Mouse (Mus musculus): ENCODE measurements around the gene Tigd3.
A peak's percentile ranks its signal among the peaks of the same experiment; 100 is the strongest.

Gene Tigd3

DNA sequence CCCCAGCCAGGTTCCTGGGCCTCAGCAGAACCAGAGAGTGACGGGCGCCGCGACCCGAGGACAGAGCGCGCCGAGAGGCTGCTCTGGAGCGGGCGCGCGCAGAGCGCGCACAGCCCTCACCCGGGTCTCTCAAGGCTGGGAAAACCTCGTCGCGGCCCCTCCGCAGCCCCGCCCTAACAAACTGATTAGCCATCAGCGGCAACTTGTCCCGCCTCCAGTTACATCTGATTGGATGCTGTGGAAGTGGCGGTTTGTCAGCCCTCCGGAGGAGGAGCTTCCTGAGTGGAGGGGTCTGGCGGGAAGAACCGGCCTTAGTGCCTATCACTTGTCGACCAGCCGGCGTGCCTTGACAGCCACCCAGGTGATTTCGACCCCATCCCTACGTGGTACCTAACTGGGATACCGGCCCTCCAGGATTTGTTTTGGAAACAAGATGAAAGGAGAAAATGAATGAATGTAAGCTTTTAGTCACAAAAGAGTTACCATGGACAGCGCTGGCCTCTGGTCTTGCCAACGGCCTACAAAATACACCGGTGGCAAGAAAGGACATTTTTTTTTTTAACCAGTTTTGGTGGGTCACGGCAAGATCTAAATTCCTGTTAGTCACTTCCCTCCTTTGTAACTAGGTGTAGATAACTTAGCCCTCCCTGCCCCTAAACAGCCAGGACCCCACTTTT is at the start of gene Tigd3:
TSS of gene Tigd3 (minus strand) at position 148 of the 677 bp plus-strand sequence.
- peak; percentile 92 for DNase-seq

DNA sequence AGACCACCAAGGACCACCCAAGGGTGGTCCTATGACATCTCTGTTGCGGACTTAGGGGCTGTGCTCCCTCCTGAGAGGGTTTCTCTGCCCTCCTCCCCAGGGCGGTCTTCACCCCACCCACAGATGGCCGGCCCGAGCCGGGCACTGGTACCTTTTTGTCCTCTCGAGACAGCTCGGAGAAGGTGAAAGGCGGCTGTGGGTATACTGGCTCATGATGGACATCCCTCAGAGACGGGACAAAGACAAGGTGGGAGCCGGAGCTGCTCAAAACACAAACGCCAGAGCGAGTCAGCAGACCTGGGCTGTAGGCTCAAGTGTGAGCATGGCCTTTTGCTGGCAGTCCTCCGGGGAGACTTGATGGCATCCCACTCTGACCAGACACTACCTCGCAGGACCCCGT is 49.5 kb upstream of the Tigd3 start:
- DNase-seq: no peak

DNA sequence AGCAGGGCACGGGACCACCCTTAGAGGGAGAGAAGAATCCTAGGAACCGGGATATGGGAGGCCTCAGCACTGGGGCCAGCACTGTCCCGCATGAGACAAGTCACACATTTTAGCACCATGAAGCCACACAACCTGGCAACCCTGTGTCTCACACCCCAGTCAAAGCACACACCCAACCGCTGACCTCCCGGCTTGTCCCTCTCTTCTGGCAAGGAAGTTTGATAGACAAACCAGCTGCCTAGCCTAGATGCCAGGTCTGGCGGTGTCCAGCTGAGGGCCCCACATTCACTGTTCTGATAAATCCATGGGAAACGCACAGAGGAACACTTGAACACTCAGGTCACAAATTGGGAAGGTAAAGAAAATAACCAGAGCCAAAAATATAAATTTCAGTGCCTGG is 48.6 kb upstream of the Tigd3 start:
- DNase-seq: no peak

DNA sequence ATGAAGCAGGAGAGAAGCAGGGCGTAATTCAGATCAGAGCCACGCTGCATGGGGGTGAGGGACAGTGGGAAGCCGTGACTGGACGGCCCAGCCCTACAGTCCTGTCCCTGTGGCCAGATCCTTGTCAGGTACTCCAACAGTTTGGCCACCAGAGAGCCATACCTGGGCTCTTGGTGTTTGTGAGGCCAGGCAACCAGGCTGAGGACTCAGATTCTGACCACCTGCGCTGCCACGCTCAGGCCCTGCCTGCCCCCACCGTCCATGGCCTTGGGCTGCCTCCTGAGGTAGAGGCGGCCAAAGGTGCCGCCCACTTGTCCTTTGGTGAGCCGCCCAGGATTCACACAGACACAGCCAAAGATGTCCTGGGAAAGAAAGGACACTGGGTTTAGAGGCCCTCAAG is 46.7 kb upstream of the Tigd3 start:
- no peak for DNase-seq

DNA sequence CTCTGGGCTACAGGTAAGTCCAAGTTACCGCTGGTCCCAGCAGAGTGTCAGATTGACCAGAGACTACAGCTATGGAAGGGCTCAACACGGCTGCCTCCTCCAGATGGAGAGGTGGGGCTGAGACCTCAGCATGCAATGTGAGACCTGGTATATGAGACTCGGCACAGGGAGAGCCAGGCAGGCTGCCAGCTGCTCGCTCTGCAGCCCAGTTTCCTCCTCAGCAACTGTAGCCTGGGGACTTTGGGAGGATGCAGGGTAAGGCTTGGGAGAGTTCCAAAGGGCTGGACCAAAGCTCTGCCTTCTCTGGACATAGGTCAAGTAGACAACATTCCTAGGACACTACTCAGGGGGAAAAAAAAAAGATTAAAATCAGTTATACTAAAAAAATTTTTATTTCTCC is 46.2 kb upstream of the Tigd3 start:
- peak; percentile 91 for DNase-seq

DNA sequence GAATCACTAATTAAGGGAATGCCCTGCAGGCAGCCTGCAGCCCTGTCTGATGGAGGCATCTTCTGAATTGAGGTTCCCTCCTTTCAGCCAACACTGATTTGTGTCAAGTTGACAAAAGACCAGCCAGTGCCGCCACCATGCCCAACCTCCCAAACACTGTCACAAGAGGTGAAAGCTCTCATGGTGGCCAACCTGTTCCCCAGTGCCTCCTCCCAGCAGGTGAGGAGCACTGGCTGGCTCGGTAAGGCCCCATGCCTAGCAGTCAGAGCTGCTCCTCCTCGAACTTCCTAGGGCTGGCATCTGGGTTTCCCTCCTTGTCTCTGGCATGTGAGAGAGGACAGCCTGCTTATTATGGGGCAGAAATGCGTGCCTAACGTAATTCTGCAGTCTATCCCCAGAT is 45.8 kb upstream of the Tigd3 start:
- no peak for DNase-seq

DNA sequence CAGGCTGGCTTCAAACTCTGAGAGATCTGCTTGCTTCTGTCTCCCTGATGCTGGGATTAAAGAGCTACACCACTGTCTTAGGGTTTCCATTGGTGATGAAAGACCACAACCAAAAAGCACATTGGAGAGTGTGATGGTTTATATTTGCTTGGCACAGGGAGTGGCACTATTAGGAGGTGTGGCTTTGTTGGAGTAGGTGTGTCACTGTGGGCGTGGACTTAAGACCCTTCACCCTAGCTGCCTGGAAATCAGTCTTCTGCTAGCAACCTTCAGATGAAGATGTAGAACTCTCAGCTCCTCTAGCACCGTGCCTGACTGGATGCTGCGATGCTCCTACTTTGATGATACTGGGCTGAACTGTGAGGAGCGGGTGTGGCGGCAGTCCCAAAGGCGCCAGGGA is 44.6 kb upstream of the Tigd3 start:
- DNase-seq: no peak

DNA sequence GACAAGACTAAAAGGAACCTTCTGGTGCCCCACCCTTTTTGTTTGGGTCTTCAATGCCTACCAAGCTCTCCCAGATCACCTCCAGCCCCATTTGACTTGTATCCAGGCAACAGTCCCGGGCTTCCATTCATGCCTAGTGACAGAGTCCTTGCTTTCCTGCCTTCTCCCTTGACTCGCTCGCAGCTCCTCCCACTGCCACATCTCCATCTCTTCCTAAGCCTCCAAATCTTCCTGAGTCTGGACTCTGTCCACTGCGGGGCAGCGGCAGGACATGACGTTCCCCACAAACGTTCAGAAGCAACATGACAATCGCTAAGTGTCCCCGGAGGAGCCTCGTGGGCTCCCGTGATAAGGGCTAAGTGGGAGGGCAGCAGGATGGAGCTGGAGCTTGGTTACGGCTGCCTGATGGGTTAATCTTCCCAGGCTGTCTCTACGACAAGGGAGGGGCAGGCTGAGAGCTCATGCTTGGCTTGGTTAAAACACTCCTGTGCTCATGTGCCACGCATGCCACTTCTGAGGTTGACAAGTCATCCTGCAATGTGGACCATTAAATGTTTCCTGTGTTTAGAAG is 44.0 kb upstream of the Tigd3 start:
- no peak for DNase-seq

DNA sequence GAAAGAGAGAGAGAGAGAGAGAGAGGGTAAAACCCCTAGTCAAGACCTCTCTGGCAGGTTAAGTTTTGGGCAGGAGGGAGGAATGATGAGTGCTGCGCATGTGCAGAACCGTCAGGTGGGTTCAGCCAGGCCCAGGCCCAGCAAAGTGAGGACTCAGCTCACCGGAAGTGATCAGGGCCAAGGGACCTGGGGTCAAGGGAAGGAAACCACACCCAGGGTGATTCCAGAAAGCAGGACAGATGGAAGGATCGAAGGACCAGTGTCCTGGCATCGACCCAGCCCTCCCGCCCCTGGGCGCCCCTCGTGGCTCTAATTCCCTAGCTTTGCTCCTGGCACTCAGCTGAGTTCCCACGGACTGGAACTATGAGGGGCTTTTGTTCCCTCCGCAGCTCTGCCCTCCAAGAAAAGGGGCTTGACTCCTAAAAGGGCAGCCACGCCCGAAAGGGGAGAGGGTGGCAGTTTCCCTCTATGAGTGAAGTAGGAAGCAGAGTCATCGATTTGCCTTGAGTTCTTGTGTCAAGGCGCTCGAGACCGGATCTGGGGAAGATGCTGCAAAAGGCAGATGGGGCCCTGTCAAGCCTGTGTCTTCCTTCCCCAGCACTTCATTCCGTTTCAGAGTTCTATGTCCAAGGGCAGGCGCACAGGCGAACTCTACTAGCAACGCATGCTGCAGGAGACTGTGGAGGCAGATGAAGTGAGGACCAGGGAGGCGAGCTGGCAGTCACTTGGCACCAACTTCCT is 43.3 kb upstream of the Tigd3 start:
- DNase-seq: no peak

DNA sequence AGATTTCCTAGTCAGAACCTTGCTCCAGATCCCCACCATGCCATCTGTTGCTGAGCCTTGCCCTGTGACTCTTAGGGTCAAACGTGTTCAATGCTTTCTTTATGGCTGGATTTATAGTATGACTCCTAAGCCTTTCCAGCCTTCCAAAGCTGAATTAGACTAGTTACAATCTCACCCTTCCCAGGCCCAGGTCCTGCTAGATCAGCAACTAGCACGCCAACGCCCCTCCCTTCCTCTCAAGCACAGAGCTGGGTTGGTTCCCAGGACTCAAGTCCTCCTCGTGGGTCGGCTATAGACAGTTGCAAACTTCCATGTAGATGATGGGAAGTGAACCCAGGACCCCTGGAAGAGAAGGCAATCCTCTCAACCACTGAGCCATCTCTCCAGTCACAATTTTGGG is 41.7 kb upstream of the Tigd3 start:
- no peak for DNase-seq

DNA sequence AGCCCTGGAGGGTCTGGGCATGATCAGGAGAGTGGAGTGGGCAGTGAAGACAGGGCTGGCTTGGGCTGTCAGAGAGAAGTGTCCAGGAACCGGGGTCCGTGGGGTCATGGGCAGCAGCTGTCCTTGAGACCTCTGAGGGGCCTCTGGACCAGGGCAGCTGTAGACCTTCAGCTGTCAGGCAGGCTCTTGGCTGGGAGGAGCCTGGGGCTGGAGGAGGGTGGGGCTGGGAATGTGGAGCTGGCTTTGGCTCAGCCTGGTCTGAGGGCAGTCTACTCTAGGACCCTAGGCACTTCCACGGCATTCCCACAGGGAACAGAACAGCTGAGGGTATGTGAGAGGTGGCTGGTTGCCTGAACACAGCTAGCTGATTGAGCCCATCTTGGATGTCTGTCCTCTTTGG is 41.3 kb upstream of the Tigd3 start:
- no peak for DNase-seq

DNA sequence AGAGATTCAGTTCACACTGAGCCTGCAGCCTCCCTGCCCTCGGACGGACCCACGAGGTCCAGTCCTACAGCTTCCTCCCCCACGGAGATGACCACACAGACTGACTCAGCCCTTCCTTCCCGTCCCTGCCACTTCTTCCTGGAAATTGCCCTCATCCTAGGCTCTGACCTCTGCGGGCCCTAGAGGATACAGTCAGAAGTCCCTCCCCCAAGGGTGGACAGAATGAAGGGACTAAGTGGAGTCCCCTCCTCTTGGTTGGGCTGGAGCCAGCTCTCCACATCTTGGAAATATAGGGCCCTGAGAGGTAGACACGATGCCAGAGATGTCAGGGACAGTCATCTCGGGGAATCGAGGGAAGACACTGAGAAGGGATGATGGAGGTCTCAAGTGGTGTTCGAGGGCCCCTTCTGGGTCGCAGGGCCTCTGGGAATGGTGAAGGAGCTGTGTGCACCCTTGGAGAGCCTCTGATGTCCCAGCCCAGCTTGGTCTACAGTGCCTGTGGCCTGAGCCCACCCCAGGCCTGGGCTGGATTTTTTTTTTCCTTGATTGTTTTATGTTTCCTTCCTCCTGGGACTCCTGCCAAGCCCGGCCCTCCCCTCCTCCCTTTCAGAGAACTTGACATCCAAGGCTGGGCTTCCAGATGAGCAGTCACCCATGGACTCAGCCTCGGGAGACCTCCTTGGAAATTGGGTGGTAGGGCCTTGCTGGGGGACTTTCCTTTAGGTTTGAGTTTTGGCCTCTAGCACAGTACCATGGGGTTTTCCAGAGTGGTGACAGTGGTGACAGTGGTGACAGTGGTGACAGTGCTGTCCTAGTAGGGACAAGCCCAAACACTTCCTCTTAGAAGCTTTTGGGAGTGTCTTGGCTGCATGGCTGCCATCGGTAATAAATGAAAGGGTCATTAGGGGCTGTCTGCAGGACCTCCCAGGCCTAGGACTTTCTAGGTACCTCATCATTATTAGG is 36.0 kb upstream of the Tigd3 start:
- DNase-seq: peak; percentile 80

DNA sequence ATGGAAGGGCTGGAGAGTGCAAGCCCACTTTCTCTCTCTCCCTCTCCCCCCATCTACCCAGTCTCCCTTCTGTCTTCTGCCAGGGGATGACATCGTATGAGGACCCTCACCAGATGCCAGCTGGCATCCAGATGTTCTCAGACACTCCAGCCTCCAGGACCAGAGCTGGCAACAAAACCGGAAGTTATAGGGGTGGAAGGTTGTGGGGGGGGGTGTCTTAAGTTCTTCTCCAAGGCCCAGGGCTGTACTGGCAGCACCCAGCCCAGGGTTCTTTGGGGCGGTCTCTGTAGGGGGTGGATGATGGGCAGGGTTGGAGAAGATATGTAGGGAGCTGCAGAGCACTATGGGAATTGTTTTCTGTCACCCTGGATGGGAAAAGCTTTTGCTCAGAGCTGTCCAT is 34.6 kb upstream of the Tigd3 start:
- DNase-seq: no peak

DNA sequence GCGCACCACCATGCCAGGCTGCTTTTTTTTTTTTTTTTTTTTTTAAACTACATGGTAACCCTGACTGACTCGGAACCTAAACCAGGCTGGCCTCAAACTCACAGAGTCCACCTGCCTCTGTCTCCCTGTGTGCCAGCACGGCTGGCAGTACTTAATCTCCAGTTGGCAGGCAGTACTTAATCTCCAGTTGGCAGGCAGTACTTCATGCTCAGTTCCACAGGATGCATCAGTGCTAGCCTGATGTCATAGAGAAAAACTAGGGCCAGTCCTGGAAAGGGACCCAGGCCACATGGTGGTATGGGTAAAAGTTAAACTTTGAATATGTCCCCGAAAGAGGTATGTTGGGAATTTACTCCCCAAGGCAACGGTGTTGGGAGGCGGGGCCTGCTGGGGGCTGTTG is 34.2 kb upstream of the Tigd3 start:
- no peak for DNase-seq

DNA sequence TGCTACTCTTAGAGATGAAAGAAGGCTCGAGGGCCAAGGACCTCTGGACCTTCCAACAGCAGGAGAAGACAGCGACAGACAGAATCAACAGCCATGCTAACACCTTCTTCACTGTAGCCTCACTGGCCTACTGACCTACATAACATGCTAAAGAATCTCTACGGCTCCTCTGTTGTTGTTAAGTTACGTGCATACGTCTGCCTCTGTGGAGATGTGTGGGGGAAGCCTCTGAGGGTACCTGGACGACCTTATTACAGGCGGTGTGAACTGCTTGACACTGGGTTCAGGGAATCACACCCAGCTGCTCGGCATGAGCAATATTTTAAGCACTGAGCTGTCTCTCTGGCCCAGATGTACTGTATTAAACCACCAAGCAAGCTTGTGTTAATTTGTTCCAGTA is 33.6 kb upstream of the Tigd3 start:
- no peak for DNase-seq

DNA sequence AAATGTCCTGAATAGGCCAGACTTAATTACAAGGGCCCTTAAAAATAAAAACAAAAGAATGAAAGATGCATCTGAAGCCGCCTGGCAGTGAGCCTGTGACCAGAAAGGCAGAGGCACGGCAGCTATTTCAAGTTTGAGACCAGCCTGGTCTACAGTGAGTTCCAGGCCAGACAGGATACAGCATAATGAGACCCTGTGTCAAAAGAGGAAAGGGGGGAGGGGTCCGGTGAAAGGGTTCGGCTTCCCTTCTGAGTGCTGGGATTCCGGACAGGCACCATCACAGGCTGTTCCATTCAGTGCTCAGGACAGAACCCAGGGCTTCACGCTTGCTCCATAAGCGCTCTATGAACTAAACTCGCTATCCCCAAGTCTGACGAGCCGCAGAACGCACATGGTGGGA is 33.1 kb upstream of the Tigd3 start:
- DNase-seq: no peak

DNA sequence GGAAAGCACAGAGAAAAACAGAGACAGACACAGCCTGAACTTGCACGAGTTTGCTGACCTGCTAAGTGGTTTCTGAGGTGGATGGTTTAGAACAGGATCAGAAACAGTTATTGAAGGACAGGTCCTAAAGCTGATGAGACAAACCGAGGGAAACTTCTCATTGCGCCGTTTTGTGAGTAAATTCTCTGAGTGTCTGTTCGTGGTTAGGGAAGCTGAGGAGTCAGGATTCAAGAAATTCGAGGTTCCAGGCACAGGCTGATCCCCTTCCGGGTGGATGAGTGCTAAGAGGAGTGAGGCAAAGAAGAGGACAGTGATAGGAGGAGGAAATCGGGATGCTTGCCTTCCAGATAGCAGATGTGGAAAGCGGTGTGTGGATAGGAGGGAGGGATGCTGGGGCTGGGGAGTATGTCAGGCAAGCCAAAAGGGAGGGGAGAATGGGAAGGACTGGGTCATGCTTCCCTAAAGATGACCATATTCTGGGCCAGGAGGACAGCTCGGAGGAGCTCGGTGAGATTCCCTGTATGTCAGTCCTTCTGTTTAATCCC is 31.4 kb upstream of the Tigd3 start:
- no peak for DNase-seq

DNA sequence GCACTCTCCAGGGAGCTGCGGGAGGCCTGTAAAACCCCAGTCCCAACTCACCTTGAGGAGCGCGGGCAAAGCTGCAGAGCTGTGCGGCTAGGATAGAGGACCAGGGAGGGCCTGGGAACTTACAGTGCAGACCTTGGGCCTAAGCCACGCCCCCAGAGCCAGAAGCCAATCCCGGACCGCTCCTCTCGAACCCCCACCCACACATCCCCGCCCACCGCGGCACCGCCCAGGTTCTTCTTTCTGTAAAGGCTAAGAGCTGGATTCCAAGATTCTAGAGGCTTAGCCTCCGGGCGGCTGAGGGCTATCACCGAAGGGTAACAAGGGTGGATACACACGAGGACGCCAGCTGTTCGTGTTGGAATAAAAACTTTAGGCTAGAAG is 30.8 kb upstream of the Tigd3 start, which contains the start of gene Cdc42ep2:
TSS of gene Cdc42ep2 (minus strand) at position 104 of the 381 bp plus-strand sequence.
- DNase-seq: peak; percentile 95

DNA sequence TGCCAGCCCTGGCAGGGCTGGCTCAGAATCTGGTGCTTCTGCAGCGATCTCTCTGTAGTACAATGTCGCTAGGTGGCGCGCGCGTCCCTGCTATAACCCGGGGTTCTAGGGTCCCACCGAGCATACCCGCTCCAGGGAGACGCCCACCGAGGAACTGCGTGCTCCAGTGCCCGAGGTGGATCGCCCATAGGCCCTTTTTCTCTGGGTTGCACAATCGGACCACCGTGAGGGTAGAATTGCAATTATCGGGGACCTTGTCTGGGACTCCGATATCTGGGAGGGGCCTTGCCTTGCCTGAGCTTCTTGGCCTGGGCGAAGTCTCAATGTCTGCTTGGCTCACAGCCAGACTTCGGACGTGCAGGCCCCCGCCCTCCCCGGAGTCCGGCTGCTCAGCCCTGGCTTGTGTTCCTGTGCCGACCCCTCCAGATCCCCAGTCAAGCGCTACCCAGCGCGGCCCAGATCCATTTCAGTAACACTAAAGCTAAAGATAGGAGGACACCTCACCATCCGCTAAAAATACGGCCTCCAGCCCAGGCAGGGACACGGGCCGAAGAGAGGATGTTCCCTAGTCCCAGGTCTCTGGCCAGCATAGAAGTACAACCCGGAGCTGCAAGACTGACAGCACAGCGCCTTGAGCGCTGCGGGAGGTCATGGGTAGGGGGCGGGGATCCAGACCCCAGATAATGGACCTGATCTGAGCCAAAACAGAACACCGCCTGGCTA is 30.2 kb upstream of the Tigd3 start:
- peak; percentile 84 for DNase-seq

DNA sequence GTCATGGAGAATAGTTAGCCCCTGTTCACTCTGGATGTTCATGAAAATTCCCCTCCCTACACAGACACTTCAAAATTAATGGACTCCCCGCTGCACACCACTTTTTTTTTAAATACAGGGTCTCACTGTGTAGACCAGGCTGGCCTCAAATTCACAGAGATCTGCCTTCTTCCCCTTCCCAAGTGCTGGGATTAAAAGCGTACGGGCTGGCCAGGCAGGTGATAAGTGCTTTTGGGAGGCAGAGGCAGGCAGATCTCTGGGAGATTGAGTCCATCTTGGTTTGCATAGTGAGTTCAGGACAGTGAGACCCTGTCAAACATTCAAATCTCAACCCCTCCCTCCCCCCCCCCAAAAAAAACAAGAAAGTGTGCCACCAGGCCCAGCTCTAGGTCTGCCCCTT is 29.0 kb upstream of the Tigd3 start:
- DNase-seq: no peak

DNA sequence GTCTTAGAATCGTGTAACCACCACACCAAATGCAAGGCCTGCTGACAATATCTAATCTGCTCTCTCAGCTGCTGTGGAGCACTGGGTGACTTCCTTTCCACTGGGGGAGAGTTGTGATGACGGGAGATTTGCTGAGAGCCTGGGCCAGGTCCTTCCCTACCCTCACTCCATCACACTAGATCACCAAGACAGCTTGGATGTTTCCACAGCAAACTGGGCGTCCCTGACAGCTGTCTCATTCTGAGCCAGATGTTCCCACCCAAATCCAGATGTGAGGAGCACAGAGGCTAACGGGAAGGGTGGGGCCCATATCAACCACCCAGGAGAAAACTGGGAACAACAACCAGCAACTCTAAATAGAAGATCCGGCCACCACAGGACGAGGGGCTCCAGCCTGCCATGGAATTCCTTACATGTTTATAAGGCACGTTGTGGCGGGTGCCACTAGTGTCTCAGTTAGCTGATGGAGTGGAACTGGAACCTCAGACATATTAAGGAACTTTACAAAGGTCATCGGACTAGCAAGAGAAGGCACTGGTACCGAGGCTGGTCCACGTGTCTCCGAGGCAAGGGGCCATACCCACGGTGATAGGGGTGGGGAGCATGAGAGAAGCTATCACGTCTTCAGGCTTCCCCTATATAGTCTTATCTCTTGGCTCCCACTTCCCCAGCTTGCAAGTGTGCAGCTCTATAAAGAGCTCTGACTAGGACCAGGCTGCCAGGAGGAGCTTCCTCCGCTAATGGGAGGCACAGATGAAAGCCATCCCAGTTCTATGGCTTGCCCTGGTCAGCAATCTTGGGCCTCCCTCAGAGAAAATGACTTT is 28.4 kb upstream of the Tigd3 start:
- DNase-seq: no peak

Data from kidney, adult 11 months (tissue).